Mouse (Mus musculus): Measurements from ENCODE around the gene Hat1. TPM values are rescaled to one million over a fixed set of nuclear protein-coding genes. Genes with fewer than 3 reads are reported as not detected.

Gene Hat1
- polyA plus RNA-seq, 1 experiment from 2014 or later = 197 TPM

DNA sequence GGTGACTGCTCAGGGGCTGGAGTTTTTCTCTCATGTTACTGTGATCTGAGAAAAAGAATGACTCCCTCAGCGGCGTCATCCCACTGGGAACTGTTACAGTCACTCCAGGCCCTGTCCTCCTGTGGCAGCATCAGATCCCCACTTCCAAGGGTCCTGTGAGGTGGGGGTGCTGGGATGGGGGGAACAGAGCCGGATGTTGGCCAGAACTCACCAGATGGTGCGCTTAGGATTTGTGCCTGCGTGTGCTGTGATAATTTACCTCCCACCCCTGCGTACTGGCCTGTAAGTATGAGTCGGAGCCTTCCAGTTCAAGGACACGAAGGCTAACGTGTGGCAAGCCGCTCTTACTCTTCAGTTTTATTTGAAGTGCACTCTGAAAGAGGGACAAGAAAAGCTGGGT, 86.6 kb downstream of the Hat1 start:
- WGBS = 63% methylated on average over 10 of the region's 10 CpGs
- Histone ChIP-seq H3K36me3 (replicated peaks) (peaks cover 5% of the 10 kb centered on the region; the same call in 1 of the 2 replicates), H3K27me3 (replicated peaks; ENCODE audit: low read depth, poor library complexity, severe bottlenecking) (no peaks in the 10 kb centered on the region), H3K4me3 (no peak overlapping the region), H3K9me3 (peaks cover 5% of the 10 kb centered on the region), H3K27ac (replicated peaks) (peak overlapping the region; percentile 57), H3K4me1 (peaks cover 55% of the 10 kb centered on the region)
- peak; percentile 29 for DNase-seq (ENCODE audit: low spot score)

DNA sequence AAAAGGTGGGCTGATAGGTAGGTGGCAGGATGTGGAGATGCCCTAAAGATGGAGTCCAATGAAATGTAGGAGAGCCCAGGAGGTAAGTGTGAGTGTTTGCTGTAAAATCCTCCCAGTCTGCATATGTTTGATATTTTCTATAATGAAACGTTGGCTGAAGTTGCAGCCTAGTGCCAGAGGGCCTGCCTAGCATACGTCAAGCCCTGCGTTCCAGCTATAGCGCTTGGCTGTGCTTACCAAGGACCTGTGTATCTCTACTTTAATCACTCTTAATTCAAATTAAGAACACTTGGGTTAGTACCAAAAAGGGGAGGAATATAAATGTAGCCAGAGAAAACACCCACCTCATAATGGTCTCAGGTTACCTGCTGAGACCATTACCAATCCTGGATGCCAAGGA, 87.0 kb downstream of the Hat1 start:
- H3K27me3 ChIP-seq (replicated peaks; ENCODE audit: low read depth, poor library complexity, severe bottlenecking) = no peaks in the 10 kb centered on the region
- H3K27ac ChIP-seq (replicated peaks) = peak overlapping the region; percentile 57
- peaks cover 5% of the 10 kb centered on the region; the same call in 1 of the 2 replicates for H3K36me3 ChIP-seq (replicated peaks)
- H3K4me1 ChIP-seq = peaks cover 55% of the 10 kb centered on the region
- no peak for DNase-seq (ENCODE audit: low spot score)
- H3K4me3 ChIP-seq = no peak overlapping the region
- H3K9me3 ChIP-seq = peaks cover 5% of the 10 kb centered on the region
- 71% methylated on average over 4 of the region's 4 CpGs for WGBS

GRCm38 (mm10) chr2:71477787-71478186, 89.0 kb downstream of the Hat1 start:
- Histone ChIP-seq H3K27me3 (replicated peaks; ENCODE audit: low read depth, poor library complexity, severe bottlenecking) (no peaks in the 10 kb centered on the region), H3K9me3 (peaks cover 5% of the 10 kb centered on the region), H3K27ac (replicated peaks) (no peak overlapping the region), H3K4me1 (peaks cover 69% of the 10 kb centered on the region), H3K4me3 (no peak overlapping the region), H3K36me3 (replicated peaks) (peaks cover 5% of the 10 kb centered on the region; the same call in 1 of the 2 replicates)
- no peak for DNase-seq (ENCODE audit: low spot score)

- 3% methylated on average over 7 of the region's 7 CpGs for WGBS
- Histone ChIP-seq H3K27ac (replicated peaks) (peak overlapping the region; percentile 79), H3K36me3 (replicated peaks) (peaks cover 5% of the 10 kb centered on the region; the same call in 1 of the 2 replicates), H3K27me3 (replicated peaks; ENCODE audit: low read depth, poor library complexity, severe bottlenecking) (no peaks in the 10 kb centered on the region), H3K9me3 (peaks cover 5% of the 10 kb centered on the region), H3K4me3 (peak overlapping the region; percentile 35), H3K4me1 (peaks cover 64% of the 10 kb centered on the region)
- peak; percentile 75 for DNase-seq (ENCODE audit: low spot score)
These were observed 91.2 kb downstream of the Hat1 start for GRCm38 (mm10) chr2:71479917-71480316.

DNA sequence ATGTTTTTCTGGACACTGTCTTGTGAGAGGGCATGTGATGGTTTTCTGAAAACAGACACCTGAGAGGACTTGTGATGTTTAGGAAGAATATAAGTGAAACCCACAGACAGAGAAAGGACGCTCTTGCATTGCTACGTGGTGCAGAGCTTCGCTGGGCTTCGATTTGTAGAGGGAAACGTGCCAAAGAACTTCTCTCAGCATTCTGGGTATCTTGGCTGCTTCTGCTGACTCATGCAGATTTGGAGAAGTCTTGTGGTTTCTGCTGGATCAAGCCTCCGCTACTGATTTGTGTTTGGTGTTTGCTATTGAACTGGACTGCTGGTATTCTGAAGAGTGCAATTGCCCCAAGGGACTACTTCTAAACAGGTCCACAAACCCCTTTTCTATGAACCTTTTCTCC, 93.1 kb downstream of the Hat1 start:
- peaks cover 46% of the 10 kb centered on the region for H3K4me1 ChIP-seq
- H3K27ac ChIP-seq (replicated peaks) = no peak overlapping the region
- H3K36me3 ChIP-seq (replicated peaks) = peaks cover 5% of the 10 kb centered on the region; the same call in 1 of the 2 replicates
- peaks cover 5% of the 10 kb centered on the region for H3K9me3 ChIP-seq
- H3K4me3 ChIP-seq = no peak overlapping the region
- no peak for DNase-seq (ENCODE audit: low spot score)
- no peaks in the 10 kb centered on the region for H3K27me3 ChIP-seq (replicated peaks; ENCODE audit: low read depth, poor library complexity, severe bottlenecking)
- 78% methylated on average over 6 of the region's 6 CpGs for WGBS

DNA sequence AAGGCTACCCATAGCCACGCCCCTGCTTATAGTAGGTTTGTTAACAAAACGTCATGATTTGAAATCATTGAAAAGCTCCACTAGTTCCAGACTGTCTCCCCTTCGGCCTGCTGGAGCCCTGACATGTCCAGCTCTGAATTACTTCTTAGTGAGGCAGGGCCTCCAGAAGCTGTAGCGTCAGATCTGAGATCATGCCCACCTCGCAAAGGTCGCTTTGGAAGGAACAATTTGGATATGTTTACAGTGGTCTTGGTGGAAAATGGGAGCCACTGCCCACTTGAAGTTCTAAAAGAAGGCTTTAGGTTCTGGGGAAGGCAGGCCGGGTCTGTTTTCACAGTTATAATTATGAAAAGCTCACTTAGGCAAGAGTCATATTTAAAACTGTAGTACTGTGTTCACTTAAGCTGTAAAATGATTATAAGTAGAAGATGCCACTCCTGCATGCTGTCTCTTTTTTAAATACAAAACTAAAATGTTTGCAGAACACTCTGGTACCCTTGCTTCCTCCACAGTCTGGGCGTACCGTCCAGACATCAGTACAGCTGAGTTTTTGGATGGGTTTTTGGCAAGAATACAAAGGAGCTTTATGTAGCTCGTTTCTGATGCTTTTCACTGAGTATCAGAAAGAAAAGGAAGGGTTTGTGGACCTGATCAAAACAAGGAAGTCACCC, 94.4 kb downstream of the Hat1 start:
- Histone ChIP-seq H3K27me3 (replicated peaks; ENCODE audit: low read depth, poor library complexity, severe bottlenecking) (no peaks in the 10 kb centered on the region), H3K9me3 (no peaks in the 10 kb centered on the region), H3K36me3 (replicated peaks) (no peaks in the 10 kb centered on the region), H3K4me3 (no peak overlapping the region; the same call in 1 of the 2 replicates), H3K4me1 (peaks cover 46% of the 10 kb centered on the region), H3K27ac (replicated peaks) (peak overlapping the region; percentile 73)
- DNase-seq (ENCODE audit: low spot score) = no peak
- 47% methylated on average over 10 of the region's 10 CpGs for WGBS

- Histone ChIP-seq H3K27me3 (replicated peaks; ENCODE audit: low read depth, poor library complexity, severe bottlenecking) (no peaks in the 10 kb centered on the region), H3K36me3 (replicated peaks) (no peaks in the 10 kb centered on the region), H3K4me1 (peaks cover 46% of the 10 kb centered on the region), H3K27ac (replicated peaks) (peak overlapping the region; percentile 73; the same call in 1 of the 2 replicates), H3K9me3 (no peaks in the 10 kb centered on the region), H3K4me3 (no peak overlapping the region; the same call in 1 of the 2 replicates)
- peak; percentile 80 for DNase-seq (ENCODE audit: low spot score)
- WGBS = 20% methylated on average over 5 of the region's 5 CpGs
These were observed 94.9 kb downstream of the Hat1 start for GRCm38 (mm10) chr2:71483717-71484066.

Other genes with a start within 250 kb of the Hat1 start
- 119 and 122 TPM in 2 replicates for gene Dync1i2, start 177.3 kb upstream of the Hat1 start, polyA plus RNA-seq (2016; fragmentation: Nextera tagmentation; extraction: Ambion mirVana)
- gene Slc25a12, start 21.2 kb upstream of the Hat1 start, polyA plus RNA-seq (2016; fragmentation: Nextera tagmentation; extraction: Ambion mirVana) = 33.4 and 38.4 TPM in 2 replicates
- gene Metap1d, start 64.3 kb downstream of the Hat1 start, polyA plus RNA-seq (2016; fragmentation: Nextera tagmentation; extraction: Ambion mirVana) = 29.1 and 29.6 TPM in 2 replicates
- gene Dlx1, start 139.2 kb downstream of the Hat1 start, polyA plus RNA-seq (2016; fragmentation: Nextera tagmentation; extraction: Ambion mirVana) = 46.1 and 69.6 TPM in 2 replicates
- gene Dlx2, start 157.8 kb downstream of the Hat1 start, polyA plus RNA-seq (2016; fragmentation: Nextera tagmentation; extraction: Ambion mirVana) = 33.3 and 38.4 TPM in 2 replicates

Data from embryonic facial prominence, embryonic 10.5 days (tissue).